Mouse (Mus musculus): ENCODE measurements around the gene Btbd35f27. TPM values are rescaled to one million over a fixed set of nuclear protein-coding genes. Genes with fewer than 3 reads are reported as not detected.

Btbd35f27 gene
- not detected in 2 replicates for polyA plus RNA-seq (2012; rRNA removed; ENCODE audit: low replicate concordance)

GRCm38 (mm10) chrX:4951835-4952234 is at the start of gene Btbd35f27:
TSS of gene Btbd35f27 (plus strand) at chrX:4952135.

Other genes with a start within 250 kb of the Btbd35f27 start
- gene Btbd35f4, start 151.6 kb upstream of the Btbd35f27 start, polyA plus RNA-seq (2012; rRNA removed; ENCODE audit: low replicate concordance) = not detected in 2 replicates

Measured in duodenum, adult 2 months (tissue).